Mouse (Mus musculus) megakaryocyte, embryonic 14.5 days (primary cell): ENCODE measurements at regions not wholly inside any gene's neighbourhood (a gene's known extent, or its start where the extent isn't known, plus 50 kb on each side); places are given as distances from the start of the nearest gene placed in this dataset.

Experiments used
- FLI1 ChIP-seq: IDR thresholded peaks from 2 replicates; pipeline ENCODE4 v1.6.1; 2012; ENCODE audit warnings: low read length, inconsistent platforms, mixed read lengths
- GATA1 ChIP-seq: IDR thresholded peaks from 3 replicates; pipeline ENCODE4 v1.6.1; 2012; ENCODE audit warnings: mixed read lengths, low read length, inconsistent platforms, borderline replicate concordance

DNA sequence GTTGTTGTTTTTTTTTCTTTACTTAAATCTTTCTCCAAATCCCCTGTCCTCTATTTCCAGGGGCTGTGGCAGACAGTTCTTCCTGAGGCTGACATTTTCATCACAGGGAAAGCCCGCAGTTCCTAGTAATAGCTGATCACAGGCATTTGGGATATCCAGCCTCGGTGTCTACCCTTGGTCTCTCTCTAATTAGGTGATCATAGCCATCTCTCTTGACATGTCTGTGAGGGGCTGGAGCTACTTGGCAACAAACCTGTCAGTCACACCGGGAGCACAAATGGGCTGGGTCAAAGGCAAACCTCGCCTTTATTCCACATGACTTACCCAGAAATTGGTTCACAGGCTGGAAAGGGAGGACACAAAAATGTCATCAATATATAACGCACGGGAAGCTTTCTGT is 86.7 kb upstream of the Mylip start:
- no peak for TF ChIP-seq FLI1
- TF ChIP-seq GATA1, result no peak
